Mouse (Mus musculus) layer of hippocampus, adult 9-10 months (tissue): ENCODE data around the gene Lrrc72.

Experiments
- DNase-seq: peaks from one replicate; pipeline ENCODE4 v3.0.0; 2022; ENCODE audit warnings: low spot score

Lrrc72 gene

DNA sequence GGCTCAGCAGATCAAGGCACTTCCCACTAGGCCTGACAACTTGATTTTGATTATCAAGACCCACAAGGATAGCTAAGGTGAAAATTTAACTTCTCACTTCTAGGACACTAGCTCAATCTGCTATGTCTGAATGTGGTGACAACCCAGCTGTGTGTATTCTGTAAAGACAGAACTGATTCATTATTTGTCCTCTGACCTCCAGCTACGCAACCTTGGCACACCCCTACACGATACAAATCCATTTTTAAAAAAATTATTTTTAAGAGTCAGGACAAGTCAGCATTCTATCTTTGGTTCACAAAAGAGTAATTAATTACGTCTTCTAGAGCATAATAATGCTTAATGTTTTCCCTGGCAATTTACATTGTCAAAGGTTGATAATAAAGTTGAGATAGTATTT, 63.6 kb downstream of the Lrrc72 start:
- DNase-seq: no peak

DNA sequence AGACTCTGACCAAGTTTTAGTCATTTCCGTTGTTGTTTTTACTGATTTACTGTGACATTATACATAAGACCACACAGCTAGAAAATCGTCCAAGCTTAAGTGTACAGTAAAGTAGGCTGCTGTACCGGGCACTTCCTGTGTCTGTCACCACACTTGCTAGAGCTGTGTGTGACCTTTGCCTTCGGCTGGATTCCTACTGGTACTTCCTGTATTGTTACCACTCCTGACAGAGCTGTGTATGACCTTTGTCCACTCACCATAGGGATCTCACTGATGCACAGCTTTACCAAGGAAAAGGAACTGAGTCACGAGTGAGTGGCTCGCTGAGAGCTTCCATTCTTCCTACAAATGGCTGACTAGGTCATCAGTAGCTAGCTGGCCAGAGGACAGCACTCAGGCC, 66.1 kb downstream of the Lrrc72 start:
- no peak for DNase-seq

DNA sequence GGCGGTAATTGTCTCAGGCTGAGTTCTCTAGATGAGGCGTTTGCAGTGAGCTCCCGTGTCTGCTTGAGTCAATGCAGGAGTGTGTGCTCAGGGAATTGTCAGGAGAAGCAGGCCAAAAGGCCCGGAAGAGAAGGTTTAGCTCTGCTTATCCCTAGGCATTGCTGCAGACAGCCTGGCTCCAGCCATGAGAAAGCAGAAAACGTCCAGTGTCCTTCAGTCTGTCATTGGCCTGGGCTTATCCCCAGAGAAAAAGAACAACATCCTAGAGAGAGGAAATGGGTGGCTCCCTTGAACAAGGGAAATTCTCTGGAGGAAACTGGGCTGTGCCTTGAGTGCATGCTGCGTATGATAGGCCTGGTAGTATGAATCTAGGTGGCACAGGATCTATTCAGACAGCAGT, 70.6 kb downstream of the Lrrc72 start:
- no peak for DNase-seq

DNA sequence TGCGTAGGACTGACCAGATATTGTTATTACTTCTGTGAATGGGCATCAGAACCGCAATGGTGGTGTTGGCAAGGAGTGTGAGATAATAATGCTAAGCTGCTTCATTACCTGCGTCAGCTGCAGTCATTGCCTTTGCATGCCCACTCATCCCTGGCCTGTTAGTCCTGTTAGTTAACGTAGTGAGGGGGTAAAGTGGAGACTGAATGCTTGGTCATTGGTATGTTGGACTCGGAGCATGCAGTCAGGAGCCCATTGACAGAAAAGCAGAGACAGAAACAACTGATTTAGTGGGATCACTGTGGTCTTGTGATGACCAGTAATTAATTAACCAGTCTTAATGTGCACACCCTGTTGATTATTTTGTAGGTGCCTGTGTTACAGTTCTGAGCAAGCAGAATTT, 76.0 kb downstream of the Lrrc72 start:
- DNase-seq: no peak

DNA sequence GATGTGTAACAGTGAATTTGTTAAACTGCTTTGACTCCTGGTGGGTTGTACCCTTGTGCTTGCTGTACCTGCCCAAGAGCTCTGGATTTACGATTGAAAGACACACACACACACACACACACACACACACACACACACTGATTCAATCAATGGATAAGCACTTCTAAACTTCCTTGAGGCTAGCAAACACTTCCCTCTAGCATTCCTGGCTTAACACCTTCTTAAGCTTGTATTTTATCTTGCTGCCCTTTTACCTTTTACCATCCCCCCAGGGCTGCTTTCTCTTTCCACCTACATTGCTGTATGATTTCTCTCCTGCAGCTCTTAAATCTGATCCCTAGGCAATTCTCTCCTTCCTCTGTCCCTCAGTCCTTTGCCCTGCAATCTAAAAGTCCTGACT, 87.9 kb downstream of the Lrrc72 start:
- DNase-seq: no peak

DNA sequence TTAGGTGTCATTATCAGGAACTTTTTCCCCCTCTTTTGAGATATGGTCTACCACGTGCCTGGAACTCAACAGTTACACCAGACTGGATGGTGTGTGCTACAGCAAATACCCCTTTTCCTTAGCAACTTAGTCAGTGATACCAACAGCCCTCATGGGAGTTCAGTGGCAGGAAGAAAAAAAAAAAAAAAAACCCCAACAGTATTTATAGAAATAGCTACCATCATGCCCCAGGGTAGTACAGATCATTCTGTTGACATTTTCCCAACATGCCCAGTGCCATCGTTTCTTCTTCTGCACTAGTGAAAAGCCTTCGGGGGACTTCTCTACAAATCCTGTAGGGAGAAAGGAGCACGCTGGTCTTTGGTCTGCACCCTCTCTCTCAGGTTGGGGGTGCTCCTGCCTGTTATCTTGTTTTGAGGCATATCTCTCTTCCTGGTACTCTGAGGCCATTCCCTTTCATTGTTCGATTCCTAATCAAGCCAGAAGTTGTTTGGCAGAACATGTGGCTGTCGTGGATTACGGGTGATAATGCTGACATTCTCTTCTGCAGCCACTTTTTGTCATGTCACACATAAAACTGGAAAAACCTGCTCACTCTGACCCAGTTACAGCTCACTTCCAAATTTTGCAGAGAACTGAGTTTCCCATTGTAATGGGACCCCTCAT, 88.9 kb downstream of the Lrrc72 start:
- DNase-seq: no peak
